Mouse (Mus musculus) brain, embryonic 14.5 days (tissue): ENCODE data around the gene Gsdmc4.

Experiments
- CTCF ChIP-seq: fragments of 200-500 bp; IDR thresholded peaks from 2 replicates; pipeline ENCODE4 v1.5.1; 2012; ENCODE audit warnings: inconsistent platforms, mild to moderate bottlenecking, moderate library complexity, borderline replicate concordance; ENCODE audit not compliant: insufficient read depth, insufficient read length; ENCODE audit errors: extremely low read depth
- POLR2A ChIP-seq: fragments of 200-500 bp; IDR thresholded peaks from 2 replicates; pipeline ENCODE4 v1.6.1; 2012; ENCODE audit warnings: mild to moderate bottlenecking, inconsistent platforms, borderline replicate concordance; ENCODE audit not compliant: poor library complexity, insufficient read depth, insufficient read length, severe bottlenecking; ENCODE audit errors: extremely low read depth

DNA sequence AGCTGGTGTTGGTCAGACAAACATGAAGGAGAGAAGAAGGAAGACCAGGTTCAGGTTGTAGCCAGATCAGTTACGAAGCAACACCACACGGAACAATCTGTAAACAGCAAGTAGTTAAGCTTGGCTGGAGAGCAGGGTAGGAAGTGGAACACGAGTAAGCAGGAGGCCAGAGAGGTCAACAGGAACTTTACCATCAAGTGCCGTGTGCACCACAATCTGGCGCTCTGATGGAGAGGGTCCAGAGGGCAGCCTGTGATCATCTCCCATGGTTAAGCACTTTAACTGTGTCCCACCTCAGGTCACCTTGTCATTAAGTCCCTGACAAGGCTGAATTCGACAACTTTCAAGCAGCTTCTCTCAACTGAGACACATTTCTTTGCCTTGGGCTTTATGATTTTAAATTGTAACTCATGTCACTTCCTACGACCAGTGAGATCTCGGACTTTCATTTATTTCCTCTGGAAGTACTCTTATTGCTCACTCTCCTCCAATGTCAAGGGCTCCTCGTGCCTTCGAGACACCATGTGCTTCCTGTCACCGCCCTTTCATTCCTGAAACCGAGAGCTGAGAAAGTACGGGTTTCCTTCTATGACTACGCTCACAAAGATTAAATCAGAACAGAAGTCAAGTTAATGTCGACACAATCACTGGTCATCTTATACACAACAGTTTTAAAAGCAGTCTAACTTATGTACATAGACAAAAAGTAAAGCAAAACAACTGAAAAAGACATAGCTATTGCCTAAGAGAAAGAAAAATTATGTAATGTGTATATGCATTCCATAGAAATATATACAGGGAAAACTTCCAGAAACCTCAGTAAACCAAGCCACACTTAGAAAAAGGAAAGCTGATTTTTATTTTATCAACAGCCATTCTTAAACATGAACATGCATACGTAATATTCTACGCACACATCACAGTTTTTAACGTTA is 18.3 kb upstream of the Gsdmc4 start:
- no peak for TF ChIP-seq CTCF
- TF ChIP-seq POLR2A, result no peak
